Mouse (Mus musculus): ENCODE results near the gene Lrrc7. TPM values are rescaled to one million over a fixed set of nuclear protein-coding genes. Genes with fewer than 3 reads are reported as not detected.

Gene Lrrc7
- polyA plus RNA-seq, 1 experiment, result not detected

- Histone ChIP-seq H3K27me3 (ENCODE audit: control insufficient read depth, insufficient read depth, insufficient read length) (no peaks in the 10 kb centered on the region), H3K4me2 (ENCODE audit: low read depth) (no peak overlapping the region), H3K4me3 (no peak overlapping the region), H3K36me3 (ENCODE audit: control insufficient read depth, insufficient read depth) (no peaks in the 10 kb centered on the region), H3K79me2 (ENCODE audit: control insufficient read depth, insufficient read depth) (no peaks in the 10 kb centered on the region), H3ac (ENCODE audit: control insufficient read depth, insufficient read length) (no peak overlapping the region)
- no peak for TF ChIP-seq POLR2AphosphoS2 (IDR thresholded peaks at IDR 0.05; ENCODE audit: insufficient read length, low read depth)
- no peak for TF ChIP-seq REST (IDR thresholded peaks at IDR 0.05; ENCODE audit: insufficient read depth, insufficient read length)
- no peak for TF ChIP-seq TCF3 (IDR thresholded peaks at IDR 0.05; ENCODE audit: insufficient read length, low read depth)
- TF ChIP-seq CEBPB (IDR thresholded peaks at IDR 0.05; ENCODE audit: insufficient read depth, poor library complexity, severe bottlenecking), result no peak
- TF ChIP-seq MYOG (IDR thresholded peaks at IDR 0.05; ENCODE audit: control insufficient read depth in 1 of 3, insufficient read depth in 1 of 3, insufficient read length in 2 of 3, low read depth in 2 of 3), result no peak
- TF ChIP-seq USF1 (IDR thresholded peaks at IDR 0.05; ENCODE audit: low read depth), result no peak
- TF ChIP-seq MAX (IDR thresholded peaks at IDR 0.05; ENCODE audit: low read depth), result no peak
- no peak for TF ChIP-seq SRF (IDR thresholded peaks at IDR 0.05; ENCODE audit: control insufficient read depth, insufficient read length, low read depth)
- TF ChIP-seq TCF12 (IDR thresholded peaks at IDR 0.05; ENCODE audit: insufficient read depth, poor library complexity, severe bottlenecking), result no peak
- no peak for TF ChIP-seq MYOD1 (IDR thresholded peaks at IDR 0.05; ENCODE audit: control insufficient read depth in 1 of 3, insufficient read length in 2 of 3, low read depth in 2 of 3)
- no peak for TF ChIP-seq POLR2A (IDR thresholded peaks at IDR 0.05; ENCODE audit: insufficient read length, low read depth)
- no peak for TF ChIP-seq E2F4 (IDR thresholded peaks at IDR 0.05; ENCODE audit: insufficient read depth)
Observed at GRCm38 (mm10) chr3:158161924-158162490, 400.0 kb downstream of the Lrrc7 start.

GRCm38 (mm10) chr3:158155515-158156286 lies 406.3 kb downstream of the Lrrc7 start:
- H3K27me3 ChIP-seq (ENCODE audit: control insufficient read depth, insufficient read depth, insufficient read length), result no peaks in the 10 kb centered on the region
- H3K4me2 ChIP-seq (ENCODE audit: low read depth), result no peak overlapping the region

GRCm38 (mm10) chr3:158154134-158154533 lies 407.9 kb downstream of the Lrrc7 start:
- Histone ChIP-seq H3K36me3 (ENCODE audit: control insufficient read depth, insufficient read depth) (no peaks in the 10 kb centered on the region), H3K27me3 (ENCODE audit: control insufficient read depth, insufficient read depth, insufficient read length) (no peaks in the 10 kb centered on the region), H3K4me2 (ENCODE audit: low read depth) (no peak overlapping the region), H3K79me2 (ENCODE audit: control insufficient read depth, insufficient read depth) (no peaks in the 10 kb centered on the region), H3K4me3 (no peak overlapping the region), H3ac (ENCODE audit: control insufficient read depth, insufficient read length) (no peak overlapping the region)
- TF ChIP-seq POLR2AphosphoS2 (IDR thresholded peaks at IDR 0.05; ENCODE audit: insufficient read length, low read depth) (no peak), E2F4 (IDR thresholded peaks at IDR 0.05; ENCODE audit: insufficient read depth) (no peak), REST (IDR thresholded peaks at IDR 0.05; ENCODE audit: insufficient read depth, insufficient read length) (no peak), SRF (IDR thresholded peaks at IDR 0.05; ENCODE audit: control insufficient read depth, insufficient read length, low read depth) (no peak), TCF3 (IDR thresholded peaks at IDR 0.05; ENCODE audit: insufficient read length, low read depth) (no peak), POLR2A (IDR thresholded peaks at IDR 0.05; ENCODE audit: insufficient read length, low read depth) (no peak), MYOD1 (IDR thresholded peaks at IDR 0.05; ENCODE audit: control insufficient read depth in 1 of 3, insufficient read length in 2 of 3, low read depth in 2 of 3) (no peak), USF1 (IDR thresholded peaks at IDR 0.05; ENCODE audit: low read depth) (no peak)

More at GRCm38 (mm10) chr3:158155515-158156286, 406.3 kb downstream of the Lrrc7 start:
- TF ChIP-seq POLR2AphosphoS2 (IDR thresholded peaks at IDR 0.05; ENCODE audit: insufficient read length, low read depth) (no peak), CEBPB (IDR thresholded peaks at IDR 0.05; ENCODE audit: insufficient read depth, poor library complexity, severe bottlenecking) (no peak), MAX (IDR thresholded peaks at IDR 0.05; ENCODE audit: low read depth) (no peak), MYOD1 (IDR thresholded peaks at IDR 0.05; ENCODE audit: control insufficient read depth in 1 of 3, insufficient read length in 2 of 3, low read depth in 2 of 3) (no peak), USF1 (IDR thresholded peaks at IDR 0.05; ENCODE audit: low read depth) (no peak), TCF3 (IDR thresholded peaks at IDR 0.05; ENCODE audit: insufficient read length, low read depth) (no peak), POLR2A (IDR thresholded peaks at IDR 0.05; ENCODE audit: insufficient read length, low read depth) (no peak), E2F4 (IDR thresholded peaks at IDR 0.05; ENCODE audit: insufficient read depth) (no peak), MYOG (IDR thresholded peaks at IDR 0.05; ENCODE audit: control insufficient read depth in 1 of 3, insufficient read depth in 1 of 3, insufficient read length in 2 of 3, low read depth in 2 of 3) (no peak), SRF (IDR thresholded peaks at IDR 0.05; ENCODE audit: control insufficient read depth, insufficient read length, low read depth) (no peak), TCF12 (IDR thresholded peaks at IDR 0.05; ENCODE audit: insufficient read depth, poor library complexity, severe bottlenecking) (no peak), REST (IDR thresholded peaks at IDR 0.05; ENCODE audit: insufficient read depth, insufficient read length) (no peak)
- H3K79me2 ChIP-seq (ENCODE audit: control insufficient read depth, insufficient read depth), result no peaks in the 10 kb centered on the region
- no peak overlapping the region for H3ac ChIP-seq (ENCODE audit: control insufficient read depth, insufficient read length)
- no peaks in the 10 kb centered on the region for H3K36me3 ChIP-seq (ENCODE audit: control insufficient read depth, insufficient read depth)
- H3K4me3 ChIP-seq, result no peak overlapping the region

GRCm38 (mm10) chr3:158148998-158149397 lies 413.0 kb downstream of the Lrrc7 start:
- no peaks in the 10 kb centered on the region for H3K27me3 ChIP-seq (ENCODE audit: control insufficient read depth, insufficient read depth, insufficient read length)
- H3K36me3 ChIP-seq (ENCODE audit: control insufficient read depth, insufficient read depth), result no peaks in the 10 kb centered on the region
- no peak overlapping the region for H3K4me2 ChIP-seq (ENCODE audit: low read depth)
- H3K4me3 ChIP-seq, result no peak overlapping the region
- H3ac ChIP-seq (ENCODE audit: control insufficient read depth, insufficient read length), result no peak overlapping the region
- TF ChIP-seq MYOG (IDR thresholded peaks at IDR 0.05; ENCODE audit: control insufficient read depth in 1 of 3, insufficient read depth in 1 of 3, insufficient read length in 2 of 3, low read depth in 2 of 3) (no peak), TCF12 (IDR thresholded peaks at IDR 0.05; ENCODE audit: insufficient read depth, poor library complexity, severe bottlenecking) (no peak), USF1 (IDR thresholded peaks at IDR 0.05; ENCODE audit: low read depth) (no peak), MYOD1 (IDR thresholded peaks at IDR 0.05; ENCODE audit: control insufficient read depth in 1 of 3, insufficient read length in 2 of 3, low read depth in 2 of 3) (no peak), REST (IDR thresholded peaks at IDR 0.05; ENCODE audit: insufficient read depth, insufficient read length) (no peak), POLR2A (IDR thresholded peaks at IDR 0.05; ENCODE audit: insufficient read length, low read depth) (no peak), POLR2AphosphoS2 (IDR thresholded peaks at IDR 0.05; ENCODE audit: insufficient read length, low read depth) (no peak)
- no peaks in the 10 kb centered on the region for H3K79me2 ChIP-seq (ENCODE audit: control insufficient read depth, insufficient read depth)
